Mouse (Mus musculus): Measurements from ENCODE around the gene Gm12216. TPM values are rescaled to one million over a fixed set of nuclear protein-coding genes. Genes with fewer than 3 reads are reported as not detected.

Gm12216 gene
- polyA plus RNA-seq, 1 experiment from 2014 or later = 0.44 TPM

DNA sequence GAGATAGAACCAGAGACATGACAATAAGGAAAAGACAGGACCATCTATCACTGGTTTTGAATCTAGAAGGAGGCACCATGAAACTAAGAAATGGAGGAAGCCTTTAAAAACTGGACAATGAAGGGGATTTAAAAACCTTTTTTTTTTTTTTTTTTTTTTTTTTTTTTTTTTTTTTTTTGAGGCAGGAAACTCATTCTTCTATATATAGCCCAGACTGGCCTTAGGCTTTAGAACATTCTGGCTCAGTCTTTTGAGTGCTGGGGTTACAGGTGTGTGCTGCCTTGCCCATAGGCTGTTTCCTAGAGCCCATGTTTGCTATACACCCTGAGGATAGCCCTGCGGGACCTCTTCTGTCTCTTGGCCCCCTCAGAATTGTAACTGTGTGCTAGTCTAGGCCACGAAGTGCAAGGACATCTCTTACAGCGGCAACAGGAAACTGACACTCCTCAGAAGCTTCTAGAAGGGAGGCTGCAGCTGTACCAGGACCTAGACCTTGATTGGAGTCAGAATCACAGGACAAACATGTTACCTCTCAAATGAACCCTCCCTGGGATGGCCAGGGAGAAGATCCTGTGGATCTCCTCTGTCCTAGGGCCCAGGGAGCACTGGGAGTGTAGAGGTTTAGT lies 73.6 kb downstream of the Gm12216 start:
- Histone ChIP-seq H3K4me1 (ENCODE audit: control insufficient read depth, low read depth, low read length) (peaks cover 5% of the 10 kb centered on the region), H3K9ac (ENCODE audit: low read depth, low read length) (no peak overlapping the region), H3K9me3 (replicated peaks; ENCODE audit: control insufficient read depth, low read length) (no peaks in the 10 kb centered on the region), H3K27me3 (ENCODE audit: control insufficient read depth, insufficient read depth, low read depth, low read length) (no peaks in the 10 kb centered on the region), H3K4me3 (ENCODE audit: low read depth, low read length) (no peak overlapping the region), H3K36me3 (ENCODE audit: control insufficient read depth, insufficient read depth) (no peaks in the 10 kb centered on the region), H3K4me2 (ENCODE audit: low read depth, low read length) (no peak overlapping the region), H3K27ac (ENCODE audit: low read length) (no peak overlapping the region)
- 43% methylated on average over 3 of the region's 3 CpGs for WGBS (ENCODE audit: insufficient replicate concordance)
- ATAC-seq (ENCODE audit: low read depth) = no peak

DNA sequence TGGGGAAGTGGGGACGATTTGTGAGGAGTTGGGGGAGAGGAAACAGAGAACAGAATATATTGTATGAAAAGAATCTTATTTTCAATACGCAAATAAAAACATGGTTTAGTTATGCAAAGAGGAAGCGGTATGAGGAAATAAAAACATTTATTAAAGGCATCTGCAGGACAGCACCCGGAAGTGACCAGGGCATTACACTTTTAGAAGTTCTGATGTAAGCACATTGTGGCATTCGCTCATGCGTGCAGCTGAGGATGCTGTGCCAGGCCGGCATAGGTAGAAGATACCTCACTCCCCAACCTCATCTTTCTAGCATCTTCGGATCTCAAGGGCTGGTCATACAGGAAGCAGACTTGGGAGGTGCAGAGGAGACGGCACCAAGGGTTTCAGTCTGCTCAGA lies 75.8 kb downstream of the Gm12216 start:
- WGBS (ENCODE audit: insufficient replicate concordance) = 71% methylated on average over 9 of the region's 9 CpGs
- peaks cover 8% of the 10 kb centered on the region for H3K4me1 ChIP-seq (ENCODE audit: control insufficient read depth, low read depth, low read length)
- H3K9me3 ChIP-seq (replicated peaks; ENCODE audit: control insufficient read depth, low read length) = no peaks in the 10 kb centered on the region
- no peak overlapping the region for H3K27ac ChIP-seq (ENCODE audit: low read length)
- ATAC-seq (ENCODE audit: low read depth) = no peak
- no peak overlapping the region for H3K9ac ChIP-seq (ENCODE audit: low read depth, low read length)
- no peaks in the 10 kb centered on the region; the same call in 1 of the 2 replicates for H3K36me3 ChIP-seq (ENCODE audit: control insufficient read depth, insufficient read depth)
- no peak overlapping the region for H3K4me3 ChIP-seq (ENCODE audit: low read depth, low read length)
- H3K4me2 ChIP-seq (ENCODE audit: low read depth, low read length) = no peak overlapping the region
- no peaks in the 10 kb centered on the region for H3K27me3 ChIP-seq (ENCODE audit: control insufficient read depth, insufficient read depth, low read depth, low read length)

DNA sequence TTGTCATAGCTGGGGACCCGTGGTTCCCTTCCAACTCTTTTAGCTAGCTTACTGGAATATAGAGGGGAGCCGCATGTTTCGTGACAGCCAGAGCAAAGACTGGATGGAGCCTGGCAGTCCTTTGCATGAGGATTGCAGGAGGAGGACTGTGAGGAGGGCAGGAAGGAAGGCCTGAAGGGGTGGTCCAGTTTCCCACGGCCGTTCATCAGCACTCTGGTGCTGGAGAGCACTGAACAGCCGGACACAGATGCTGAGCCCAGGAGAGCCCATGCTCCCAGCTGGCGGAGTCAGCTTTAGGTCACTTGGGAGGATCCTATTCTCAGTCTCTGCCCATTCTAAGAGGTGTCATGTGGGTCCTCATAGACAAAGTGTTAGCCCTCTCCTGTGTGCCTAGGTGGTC lies 77.1 kb downstream of the Gm12216 start:
- H3K36me3 ChIP-seq (ENCODE audit: control insufficient read depth, insufficient read depth) = no peaks in the 10 kb centered on the region; the same call in 1 of the 2 replicates
- peaks cover 8% of the 10 kb centered on the region for H3K4me1 ChIP-seq (ENCODE audit: control insufficient read depth, low read depth, low read length)
- no peak overlapping the region for H3K4me3 ChIP-seq (ENCODE audit: low read depth, low read length)
- H3K27me3 ChIP-seq (ENCODE audit: control insufficient read depth, insufficient read depth, low read depth, low read length) = no peaks in the 10 kb centered on the region
- no peak for ATAC-seq (ENCODE audit: low read depth)
- no peaks in the 10 kb centered on the region for H3K9me3 ChIP-seq (replicated peaks; ENCODE audit: control insufficient read depth, low read length)
- 0 out of 2 replicates have a peak overlapping the region, but pooled peaks have one; percentile 14 for H3K27ac ChIP-seq (ENCODE audit: low read length)
- WGBS (ENCODE audit: insufficient replicate concordance) = 67% methylated on average over 7 of the region's 7 CpGs
- H3K9ac ChIP-seq (ENCODE audit: low read depth, low read length) = no peak overlapping the region
- no peak overlapping the region for H3K4me2 ChIP-seq (ENCODE audit: low read depth, low read length)

DNA sequence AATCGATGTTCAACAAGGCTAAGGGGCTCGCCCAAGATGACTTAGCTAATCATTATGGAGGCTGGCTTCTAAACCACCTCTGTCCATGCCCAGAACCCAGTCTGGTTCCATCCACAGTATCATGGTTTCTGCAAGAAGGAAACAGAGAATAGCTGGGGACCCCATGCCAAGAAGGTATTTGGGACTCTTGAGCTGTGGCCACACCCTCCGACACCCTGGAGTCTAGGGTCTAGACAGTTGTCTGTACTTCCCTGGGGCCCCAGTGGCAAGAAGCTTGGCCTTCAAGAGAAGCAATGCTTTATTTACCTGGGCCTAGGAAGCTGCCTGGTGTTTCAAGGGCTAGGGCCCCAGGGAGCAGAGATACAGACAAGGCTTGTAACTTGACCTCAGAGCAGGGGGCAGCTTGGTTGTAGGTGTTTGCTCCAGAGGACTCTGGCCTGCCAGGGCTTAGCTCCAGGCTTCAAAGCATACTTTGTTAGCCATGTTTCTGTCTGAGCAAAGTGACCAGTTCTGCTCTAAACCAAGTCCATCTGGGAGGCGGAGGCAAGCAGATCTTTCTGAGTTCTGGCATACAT lies 77.8 kb downstream of the Gm12216 start:
- Histone ChIP-seq H3K36me3 (ENCODE audit: control insufficient read depth, insufficient read depth) (peaks cover 3% of the 10 kb centered on the region), H3K9ac (ENCODE audit: low read depth, low read length) (no peak overlapping the region), H3K27me3 (ENCODE audit: control insufficient read depth, insufficient read depth, low read depth, low read length) (no peaks in the 10 kb centered on the region), H3K4me2 (ENCODE audit: low read depth, low read length) (no peak overlapping the region), H3K4me1 (ENCODE audit: control insufficient read depth, low read depth, low read length) (peaks cover 8% of the 10 kb centered on the region), H3K27ac (ENCODE audit: low read length) (no peak overlapping the region), H3K9me3 (replicated peaks; ENCODE audit: control insufficient read depth, low read length) (no peaks in the 10 kb centered on the region), H3K4me3 (ENCODE audit: low read depth, low read length) (no peak overlapping the region)
- 62% methylated on average over 4 of the region's 4 CpGs for WGBS (ENCODE audit: insufficient replicate concordance)
- ATAC-seq (ENCODE audit: low read depth) = peak; percentile 56; the same call in 1 of the 2 replicates

DNA sequence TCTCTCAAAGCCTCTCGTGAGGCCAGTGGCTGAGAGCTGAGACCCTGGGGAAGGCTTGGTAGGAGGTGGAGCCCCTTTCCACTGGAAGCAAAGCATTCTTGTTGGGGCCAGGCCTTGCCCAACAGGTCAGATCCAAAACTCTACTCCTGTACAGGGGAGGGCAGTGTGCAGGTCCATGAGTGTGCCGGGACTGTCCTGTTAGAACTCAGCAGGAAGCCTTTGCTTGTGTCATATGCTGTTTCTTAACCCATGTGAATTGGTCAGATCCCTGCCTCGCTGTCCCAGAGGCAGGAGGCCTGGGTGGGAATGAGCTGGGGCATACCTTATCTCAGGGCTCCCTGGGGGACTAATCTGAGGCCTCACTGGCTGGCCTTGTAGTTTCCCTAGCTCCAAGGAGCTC lies 78.8 kb downstream of the Gm12216 start:
- peak overlapping the region; percentile 37 for H3K27ac ChIP-seq (ENCODE audit: low read length)
- ATAC-seq (ENCODE audit: low read depth) = no peak
- H3K9me3 ChIP-seq (replicated peaks; ENCODE audit: control insufficient read depth, low read length) = no peaks in the 10 kb centered on the region
- no peaks in the 10 kb centered on the region for H3K27me3 ChIP-seq (ENCODE audit: control insufficient read depth, insufficient read depth, low read depth, low read length)
- H3K4me1 ChIP-seq (ENCODE audit: control insufficient read depth, low read depth, low read length) = peaks cover 6% of the 10 kb centered on the region
- 46% methylated on average over 3 of the region's 3 CpGs for WGBS (ENCODE audit: insufficient replicate concordance)
- H3K4me3 ChIP-seq (ENCODE audit: low read depth, low read length) = no peak overlapping the region
- peaks cover 5% of the 10 kb centered on the region for H3K36me3 ChIP-seq (ENCODE audit: control insufficient read depth, insufficient read depth)
- H3K9ac ChIP-seq (ENCODE audit: low read depth, low read length) = no peak overlapping the region
- H3K4me2 ChIP-seq (ENCODE audit: low read depth, low read length) = no peak overlapping the region

DNA sequence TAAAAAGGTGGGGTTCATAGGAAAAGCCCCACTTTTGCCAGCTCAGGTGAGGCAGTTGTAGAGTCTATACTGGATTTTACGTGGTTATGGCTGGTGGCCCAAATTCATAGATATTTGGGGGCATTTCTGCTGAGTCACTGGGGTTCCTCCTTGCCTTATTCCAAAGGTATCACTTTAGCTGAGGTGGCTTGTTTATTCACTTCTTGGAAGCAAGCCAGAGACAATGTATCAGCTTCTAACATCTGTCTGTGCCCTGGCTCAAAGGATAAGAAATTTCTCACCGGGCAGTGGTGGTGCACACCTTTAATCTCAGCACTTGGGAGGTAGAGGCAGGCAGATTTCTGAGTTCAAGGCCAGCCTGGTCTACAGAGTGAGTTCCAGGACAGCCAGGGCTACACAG lies 79.2 kb downstream of the Gm12216 start:
- Histone ChIP-seq H3K4me3 (ENCODE audit: low read depth, low read length) (no peak overlapping the region), H3K4me1 (ENCODE audit: control insufficient read depth, low read depth, low read length) (peaks cover 6% of the 10 kb centered on the region), H3K4me2 (ENCODE audit: low read depth, low read length) (no peak overlapping the region), H3K27me3 (ENCODE audit: control insufficient read depth, insufficient read depth, low read depth, low read length) (no peaks in the 10 kb centered on the region), H3K36me3 (ENCODE audit: control insufficient read depth, insufficient read depth) (peaks cover 5% of the 10 kb centered on the region), H3K27ac (ENCODE audit: low read length) (no peak overlapping the region), H3K9me3 (replicated peaks; ENCODE audit: control insufficient read depth, low read length) (no peaks in the 10 kb centered on the region), H3K9ac (ENCODE audit: low read depth, low read length) (no peak overlapping the region)
- no peak for ATAC-seq (ENCODE audit: low read depth)
- 24% methylated on average over 2 of the region's 2 CpGs for WGBS (ENCODE audit: insufficient replicate concordance)

DNA sequence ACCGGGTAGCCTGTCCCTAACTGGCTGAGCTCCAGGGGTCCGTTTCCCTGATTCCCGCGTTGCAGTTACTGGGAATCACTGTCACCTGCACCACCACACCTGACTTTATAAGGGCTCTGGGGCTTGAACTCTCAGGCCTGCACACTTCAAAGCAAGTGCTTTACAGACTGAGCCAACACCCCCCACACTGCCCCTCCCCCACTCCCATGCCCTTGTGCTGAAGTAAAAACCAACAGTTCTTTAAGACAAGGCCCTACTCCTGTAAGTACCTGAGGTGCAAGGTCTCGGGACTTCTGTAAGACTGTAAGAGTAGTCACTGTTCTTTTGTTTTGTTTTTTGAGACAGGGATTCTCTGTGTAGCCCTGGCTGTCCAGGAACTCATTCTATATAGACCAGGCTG lies 80.6 kb downstream of the Gm12216 start:
- 78% methylated on average over 5 of the region's 5 CpGs for WGBS (ENCODE audit: insufficient replicate concordance)
- H3K27ac ChIP-seq (ENCODE audit: low read length) = no peak overlapping the region

DNA sequence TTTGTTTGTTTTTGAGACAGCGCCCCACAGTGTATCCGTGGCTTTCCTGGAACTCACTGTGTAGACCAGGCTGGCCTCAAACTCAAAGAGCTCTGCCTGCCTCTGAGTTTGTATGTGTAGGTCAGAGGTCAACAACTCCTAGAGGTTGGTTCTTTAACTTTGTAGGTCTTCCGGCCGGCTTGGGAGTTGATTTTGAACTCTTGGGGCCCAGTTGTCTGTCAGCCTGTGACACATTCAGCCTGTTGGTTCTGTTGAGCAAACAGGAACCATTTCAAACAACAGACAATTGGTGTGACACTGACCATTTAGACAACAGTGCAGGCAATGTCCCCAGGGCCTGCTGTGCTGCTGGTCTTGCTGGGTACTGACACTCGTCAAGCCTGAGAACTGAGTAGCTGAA lies 81.3 kb downstream of the Gm12216 start:
- Histone ChIP-seq H3K4me3 (ENCODE audit: low read depth, low read length) (no peak overlapping the region), H3K9ac (ENCODE audit: low read depth, low read length) (no peak overlapping the region), H3K27ac (ENCODE audit: low read length) (no peak overlapping the region), H3K36me3 (ENCODE audit: control insufficient read depth, insufficient read depth) (peaks cover 5% of the 10 kb centered on the region), H3K9me3 (replicated peaks; ENCODE audit: control insufficient read depth, low read length) (no peaks in the 10 kb centered on the region), H3K4me2 (ENCODE audit: low read depth, low read length) (no peak overlapping the region), H3K27me3 (ENCODE audit: control insufficient read depth, insufficient read depth, low read depth, low read length) (no peaks in the 10 kb centered on the region), H3K4me1 (ENCODE audit: control insufficient read depth, low read depth, low read length) (peaks cover 6% of the 10 kb centered on the region)
- ATAC-seq (ENCODE audit: low read depth) = no peak
- WGBS (ENCODE audit: insufficient replicate concordance) = 63% methylated on average over 5 of the region's 5 CpGs

More for the DNA sequence above, 80.6 kb downstream of the Gm12216 start:
- no peak for ATAC-seq (ENCODE audit: low read depth)
- H3K27me3 ChIP-seq (ENCODE audit: control insufficient read depth, insufficient read depth, low read depth, low read length) = no peaks in the 10 kb centered on the region
- H3K36me3 ChIP-seq (ENCODE audit: control insufficient read depth, insufficient read depth) = peaks cover 5% of the 10 kb centered on the region
- H3K4me3 ChIP-seq (ENCODE audit: low read depth, low read length) = no peak overlapping the region
- no peak overlapping the region for H3K4me2 ChIP-seq (ENCODE audit: low read depth, low read length)
- no peak overlapping the region for H3K9ac ChIP-seq (ENCODE audit: low read depth, low read length)
- peaks cover 6% of the 10 kb centered on the region for H3K4me1 ChIP-seq (ENCODE audit: control insufficient read depth, low read depth, low read length)
- no peaks in the 10 kb centered on the region for H3K9me3 ChIP-seq (replicated peaks; ENCODE audit: control insufficient read depth, low read length)

DNA sequence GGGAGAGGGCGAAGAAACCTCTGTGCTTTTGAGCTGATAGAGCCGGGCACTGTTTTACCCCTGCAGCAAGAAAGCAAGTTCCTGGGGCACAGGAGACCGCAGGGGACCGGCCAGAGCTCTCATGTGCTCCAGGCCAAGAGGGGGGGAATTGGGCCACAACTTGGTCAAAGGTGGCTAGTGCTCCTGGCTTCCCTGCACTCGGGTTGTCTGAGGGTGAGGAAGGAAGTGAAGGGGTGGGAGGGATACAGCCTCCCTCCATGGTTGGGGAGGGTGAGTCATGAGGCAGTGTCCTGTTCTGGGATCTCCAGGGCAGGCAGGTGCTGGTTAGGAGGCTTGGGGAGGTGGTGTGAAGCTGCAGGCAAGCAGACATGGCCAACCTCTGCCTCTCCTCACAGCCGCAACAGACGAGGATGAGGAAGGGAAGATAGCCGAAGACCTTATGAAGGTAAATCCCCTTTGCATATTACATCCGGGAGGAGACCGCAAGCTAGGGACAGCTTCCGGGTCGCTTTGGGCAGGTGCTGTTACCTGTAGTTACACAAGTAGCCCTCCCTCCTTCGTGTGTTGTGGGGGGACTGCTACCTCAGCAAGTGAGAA lies 84.3 kb downstream of the Gm12216 start:
- no peak for ATAC-seq (ENCODE audit: low read depth)
- Histone ChIP-seq H3K27ac (ENCODE audit: low read length) (no peak overlapping the region), H3K36me3 (ENCODE audit: control insufficient read depth, insufficient read depth) (peaks cover 5% of the 10 kb centered on the region), H3K9ac (ENCODE audit: low read depth, low read length) (no peak overlapping the region), H3K9me3 (replicated peaks; ENCODE audit: control insufficient read depth, low read length) (no peaks in the 10 kb centered on the region), H3K4me1 (ENCODE audit: control insufficient read depth, low read depth, low read length) (peaks cover 9% of the 10 kb centered on the region), H3K4me3 (ENCODE audit: low read depth, low read length) (no peak overlapping the region), H3K4me2 (ENCODE audit: low read depth, low read length) (no peak overlapping the region), H3K27me3 (ENCODE audit: control insufficient read depth, insufficient read depth, low read depth, low read length) (peaks cover 13% of the 10 kb centered on the region)
- WGBS (ENCODE audit: insufficient replicate concordance) = 69% methylated on average over 13 of the region's 13 CpGs

Measured in liver, embryonic 16.5 days (tissue).